Mouse (Mus musculus): ENCODE results near the gene Itga6. TPM values are rescaled to one million over a fixed set of nuclear protein-coding genes. Genes with fewer than 3 reads are reported as not detected.

Gene Itga6
- 23.6 and 26.0 TPM in 2 replicates for polyA plus RNA-seq (2012; rRNA removed)

- TF ChIP-seq POLR2A (IDR thresholded peaks at IDR 0.05; ENCODE audit: borderline replicate concordance, insufficient read depth, low read length) (no peak), CTCF (IDR thresholded peaks at IDR 0.05; ENCODE audit: borderline replicate concordance, insufficient read depth, low read depth, low read length) (no peak)
- DNase-seq, result no peak
- no peak within 1 kb of the TSS for H3K27ac ChIP-seq (ENCODE audit: insufficient read depth, low read length)
- H3K4me1 ChIP-seq (ENCODE audit: control insufficient read depth, insufficient read depth, low read length), result no peaks in the 10 kb centered on the region
- no peak within 1 kb of the TSS for H3K4me3 ChIP-seq (replicated peaks; ENCODE audit: insufficient read depth, low read depth, low read length)
- no peaks in the 10 kb centered on the region for H3K27me3 ChIP-seq (ENCODE audit: control insufficient read depth, insufficient read depth, low read length)
- WGBS, result 84% methylated on average over 6 of the region's 6 CpGs
Observed at GRCm38 (mm10) chr2:71745610-71746374, at the start of gene Itga6. Gene Itga6 (plus strand): TSS chr2:71745616.

- H3K27ac ChIP-seq (ENCODE audit: insufficient read depth, low read length), result no peak overlapping the region
- no peaks in the 10 kb centered on the region for H3K4me1 ChIP-seq (ENCODE audit: control insufficient read depth, insufficient read depth, low read length)
- TF ChIP-seq POLR2A (IDR thresholded peaks at IDR 0.05; ENCODE audit: borderline replicate concordance, insufficient read depth, low read length) (no peak), CTCF (IDR thresholded peaks at IDR 0.05; ENCODE audit: borderline replicate concordance, insufficient read depth, low read depth, low read length) (no peak)
- 97% methylated on average over 1 of the region's 1 CpGs for WGBS
- H3K4me3 ChIP-seq (replicated peaks; ENCODE audit: insufficient read depth, low read depth, low read length), result no peak overlapping the region
- DNase-seq, result no peak
- no peaks in the 10 kb centered on the region; the same call in 1 of the 2 replicates for H3K27me3 ChIP-seq (ENCODE audit: control insufficient read depth, insufficient read depth, low read length)
Observed at GRCm38 (mm10) chr2:71696776-71697175, 48.6 kb upstream of the Itga6 start.

GRCm38 (mm10) chr2:71697408-71698336 lies 47.7 kb upstream of the Itga6 start:
- WGBS, result 66% methylated on average over 8 of the region's 8 CpGs

GRCm38 (mm10) chr2:71698366-71698765 lies 47.0 kb upstream of the Itga6 start:
- Histone ChIP-seq H3K4me3 (replicated peaks; ENCODE audit: insufficient read depth, low read depth, low read length) (no peak overlapping the region), H3K4me1 (ENCODE audit: control insufficient read depth, insufficient read depth, low read length) (no peaks in the 10 kb centered on the region), H3K27me3 (ENCODE audit: control insufficient read depth, insufficient read depth, low read length) (no peaks in the 10 kb centered on the region), H3K27ac (ENCODE audit: insufficient read depth, low read length) (no peak overlapping the region)
- TF ChIP-seq CTCF (IDR thresholded peaks at IDR 0.05; ENCODE audit: borderline replicate concordance, insufficient read depth, low read depth, low read length) (no peak), POLR2A (IDR thresholded peaks at IDR 0.05; ENCODE audit: borderline replicate concordance, insufficient read depth, low read length) (no peak)
- 83% methylated on average over 6 of the region's 6 CpGs for whole genome bisulfite sequencing
- no peak for DNase-seq

More at GRCm38 (mm10) chr2:71697408-71698336, 47.7 kb upstream of the Itga6 start:
- Histone ChIP-seq H3K4me3 (replicated peaks; ENCODE audit: insufficient read depth, low read depth, low read length) (no peak overlapping the region), H3K27ac (ENCODE audit: insufficient read depth, low read length) (no peak overlapping the region), H3K4me1 (ENCODE audit: control insufficient read depth, insufficient read depth, low read length) (no peaks in the 10 kb centered on the region), H3K27me3 (ENCODE audit: control insufficient read depth, insufficient read depth, low read length) (no peaks in the 10 kb centered on the region)
- DNase-seq, result no peak
- no peak for TF ChIP-seq POLR2A (IDR thresholded peaks at IDR 0.05; ENCODE audit: borderline replicate concordance, insufficient read depth, low read length)
- TF ChIP-seq CTCF (IDR thresholded peaks at IDR 0.05; ENCODE audit: borderline replicate concordance, insufficient read depth, low read depth, low read length), result no peak

GRCm38 (mm10) chr2:71698942-71699341 lies 46.5 kb upstream of the Itga6 start:
- H3K27ac ChIP-seq (ENCODE audit: insufficient read depth, low read length), result no peak overlapping the region
- WGBS, result 53% methylated on average over 7 of the region's 7 CpGs

GRCm38 (mm10) chr2:71701341-71701740 lies 44.1 kb upstream of the Itga6 start:
- 89% methylated on average over 3 of the region's 3 CpGs for WGBS
- no peak for TF ChIP-seq CTCF (IDR thresholded peaks at IDR 0.05; ENCODE audit: borderline replicate concordance, insufficient read depth, low read depth, low read length)
- TF ChIP-seq POLR2A (IDR thresholded peaks at IDR 0.05; ENCODE audit: borderline replicate concordance, insufficient read depth, low read length), result no peak
- DNase-seq, result no peak
- H3K27ac ChIP-seq (ENCODE audit: insufficient read depth, low read length), result no peak overlapping the region
- no peaks in the 10 kb centered on the region for H3K4me1 ChIP-seq (ENCODE audit: control insufficient read depth, insufficient read depth, low read length)
- H3K27me3 ChIP-seq (ENCODE audit: control insufficient read depth, insufficient read depth, low read length), result no peaks in the 10 kb centered on the region
- no peak overlapping the region for H3K4me3 ChIP-seq (replicated peaks; ENCODE audit: insufficient read depth, low read depth, low read length)

More at GRCm38 (mm10) chr2:71698942-71699341, 46.5 kb upstream of the Itga6 start:
- Histone ChIP-seq H3K27me3 (ENCODE audit: control insufficient read depth, insufficient read depth, low read length) (no peaks in the 10 kb centered on the region), H3K4me1 (ENCODE audit: control insufficient read depth, insufficient read depth, low read length) (no peaks in the 10 kb centered on the region), H3K4me3 (replicated peaks; ENCODE audit: insufficient read depth, low read depth, low read length) (no peak overlapping the region)
- no peak for DNase-seq
- TF ChIP-seq POLR2A (IDR thresholded peaks at IDR 0.05; ENCODE audit: borderline replicate concordance, insufficient read depth, low read length), result no peak
- no peak for TF ChIP-seq CTCF (IDR thresholded peaks at IDR 0.05; ENCODE audit: borderline replicate concordance, insufficient read depth, low read depth, low read length)

GRCm38 (mm10) chr2:71704309-71704708 lies 41.1 kb upstream of the Itga6 start:
- Histone ChIP-seq H3K4me1 (ENCODE audit: control insufficient read depth, insufficient read depth, low read length) (no peaks in the 10 kb centered on the region), H3K27ac (ENCODE audit: insufficient read depth, low read length) (no peak overlapping the region), H3K27me3 (ENCODE audit: control insufficient read depth, insufficient read depth, low read length) (no peaks in the 10 kb centered on the region), H3K4me3 (replicated peaks; ENCODE audit: insufficient read depth, low read depth, low read length) (no peak overlapping the region)
- no peak for DNase-seq
- WGBS, result 63% methylated on average over 5 of the region's 5 CpGs
- TF ChIP-seq CTCF (IDR thresholded peaks at IDR 0.05; ENCODE audit: borderline replicate concordance, insufficient read depth, low read depth, low read length), result no peak
- TF ChIP-seq POLR2A (IDR thresholded peaks at IDR 0.05; ENCODE audit: borderline replicate concordance, insufficient read depth, low read length), result no peak

All from cerebellum, adult 2 months (tissue).